Mouse (Mus musculus): ENCODE data around the gene 1700025G04Rik.
"Not testable (repeated sequence)": the region's sequence is repeated elsewhere in the genome, so short reads cannot be mapped to it uniquely, and the experiment has no call there.

The 1700025G04Rik gene

DNA sequence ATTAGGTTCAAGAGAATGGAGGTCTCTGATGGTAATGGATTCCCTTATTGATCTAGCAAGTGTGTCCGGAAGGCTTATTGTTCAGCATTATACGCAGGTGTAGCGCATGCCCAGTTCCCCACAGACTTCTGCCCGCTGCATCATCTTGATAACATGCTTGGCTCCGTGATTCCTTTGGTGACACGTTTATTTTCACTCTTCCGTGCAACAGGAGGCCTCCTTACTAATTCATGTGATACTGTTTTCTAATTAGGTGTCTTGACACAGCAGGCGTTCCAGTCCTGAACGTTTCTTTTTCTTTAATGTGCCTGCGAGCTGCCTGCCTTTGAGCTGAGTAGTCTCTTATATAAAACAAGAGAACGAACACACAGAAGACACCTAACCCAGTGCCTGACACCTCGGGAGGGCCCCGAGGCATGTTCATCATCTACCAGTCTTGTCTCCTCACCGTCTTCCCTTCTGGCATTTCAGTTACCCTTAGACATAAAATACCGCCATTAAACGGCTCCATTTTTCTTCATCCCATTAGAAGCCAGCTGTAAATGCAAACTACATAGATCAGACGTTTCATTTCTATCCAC lies 244.6 kb downstream of the 1700025G04Rik start:
- DNase-seq = no peak

DNA sequence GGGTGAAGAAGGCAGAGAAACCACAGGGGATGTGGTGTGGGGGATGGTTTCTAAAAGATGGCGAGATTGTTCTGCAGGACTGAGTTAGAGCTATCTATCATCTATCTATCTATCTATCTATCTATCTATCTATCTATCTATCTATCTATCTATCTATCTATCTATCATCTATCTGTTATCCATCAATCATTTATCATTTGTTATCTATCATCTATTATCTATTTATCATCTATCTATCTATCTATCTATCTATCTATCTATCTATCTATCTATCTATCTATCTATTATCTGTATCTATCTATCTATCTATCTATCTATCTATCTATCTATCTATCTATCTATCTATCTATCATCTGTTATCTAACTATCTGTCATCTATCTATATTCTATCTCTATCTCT lies 249.6 kb downstream of the 1700025G04Rik start:
- not testable (repeated sequence) for DNase-seq

DNA sequence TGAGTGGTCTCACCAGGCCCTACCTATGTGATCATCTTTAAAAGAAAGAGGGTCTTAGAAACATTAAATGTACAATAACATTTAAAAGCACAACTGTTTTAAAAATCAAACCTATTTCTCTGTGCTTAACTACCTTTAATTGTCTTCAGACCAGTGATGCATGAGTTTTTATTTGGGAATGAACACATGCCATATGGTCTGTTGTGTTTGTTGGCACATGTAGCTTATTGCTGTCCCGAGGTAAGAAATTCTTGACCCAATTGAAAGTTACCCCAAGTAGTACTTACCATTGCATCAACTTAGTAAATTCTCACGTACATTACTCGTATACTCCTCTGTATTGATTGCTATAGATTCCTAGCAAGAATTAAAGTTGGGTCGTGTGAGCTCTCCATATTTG lies 254.7 kb downstream of the 1700025G04Rik start:
- no peak for DNase-seq

DNA sequence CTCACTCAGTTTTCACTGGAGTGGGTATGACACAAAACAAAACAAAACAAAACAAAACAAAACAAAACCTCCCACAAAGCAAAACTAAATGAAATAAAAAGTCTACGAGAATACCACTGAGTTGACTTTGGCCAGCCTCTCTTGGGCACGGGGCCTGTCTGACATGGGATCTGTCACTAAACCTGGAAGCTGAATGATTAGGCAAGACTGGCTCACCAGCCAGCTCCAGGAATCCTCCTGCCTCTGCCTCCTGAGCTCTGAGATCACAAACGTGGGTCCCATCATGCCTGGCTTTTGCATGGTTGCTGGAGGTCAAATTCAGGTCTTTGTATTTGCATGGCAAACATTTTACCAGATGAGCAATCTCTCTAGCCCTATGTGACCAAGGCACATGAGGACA lies 258.1 kb downstream of the 1700025G04Rik start:
- DNase-seq = no peak

DNA sequence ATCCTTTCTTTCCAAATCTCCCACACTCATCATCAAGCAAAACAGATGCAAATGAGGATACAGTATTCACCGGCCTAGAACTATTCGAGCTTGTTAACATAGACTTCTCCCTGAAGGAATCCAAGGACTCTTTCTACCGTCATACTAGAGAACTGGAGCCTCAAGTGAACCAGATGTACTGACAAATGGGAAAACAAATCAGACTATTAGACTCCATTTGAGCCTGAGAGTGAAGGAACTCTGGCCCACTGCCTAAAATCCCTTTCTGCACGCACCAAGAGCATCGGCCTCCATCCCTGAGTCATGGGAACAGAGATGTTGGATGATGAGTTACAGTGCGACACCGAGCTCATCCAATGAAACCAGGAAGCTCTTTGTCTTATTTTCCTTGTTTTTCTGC lies 264.9 kb downstream of the 1700025G04Rik start:
- peak in 1 of 2 experiments; percentile 15 for DNase-seq

DNA sequence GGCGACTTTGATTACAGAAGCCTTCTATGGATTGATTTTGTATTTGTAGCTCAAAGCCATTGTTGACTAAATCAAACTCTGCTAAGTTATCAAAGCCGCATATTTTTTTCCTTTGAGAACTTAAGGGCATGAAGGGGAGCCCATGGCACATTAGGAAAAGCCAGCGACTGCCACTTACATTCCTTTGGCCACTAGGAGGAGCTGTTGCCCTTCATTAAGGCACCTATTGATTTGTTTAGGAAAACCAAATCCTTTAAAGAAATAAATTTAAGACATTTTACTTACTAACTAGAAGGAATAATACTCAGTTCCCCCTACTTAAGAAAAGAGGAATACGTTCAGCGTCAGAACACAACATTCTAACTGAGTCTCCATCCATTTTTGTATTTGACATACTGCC lies 269.5 kb downstream of the 1700025G04Rik start:
- DNase-seq = peak; percentile 72 to 79

DNA sequence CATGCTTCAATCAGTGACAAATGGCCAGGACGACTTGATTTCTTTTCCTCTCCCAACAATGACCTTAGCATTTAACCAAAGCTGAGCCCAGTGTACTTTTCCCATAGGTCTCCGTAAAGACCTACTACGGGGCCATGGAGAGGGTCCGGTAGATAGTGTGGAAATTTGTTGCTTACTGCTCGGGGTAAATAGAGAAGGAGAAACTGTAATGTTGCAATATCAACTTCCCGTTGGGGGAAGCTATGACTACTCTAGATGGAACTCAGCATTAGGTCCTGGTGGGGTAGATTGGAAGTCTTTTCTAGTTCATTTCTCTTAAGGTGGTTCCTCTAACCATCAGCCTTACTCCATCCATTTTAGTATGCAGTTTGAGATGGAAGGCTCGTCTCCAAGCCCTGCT lies 270.7 kb downstream of the 1700025G04Rik start:
- DNase-seq = no peak

DNA sequence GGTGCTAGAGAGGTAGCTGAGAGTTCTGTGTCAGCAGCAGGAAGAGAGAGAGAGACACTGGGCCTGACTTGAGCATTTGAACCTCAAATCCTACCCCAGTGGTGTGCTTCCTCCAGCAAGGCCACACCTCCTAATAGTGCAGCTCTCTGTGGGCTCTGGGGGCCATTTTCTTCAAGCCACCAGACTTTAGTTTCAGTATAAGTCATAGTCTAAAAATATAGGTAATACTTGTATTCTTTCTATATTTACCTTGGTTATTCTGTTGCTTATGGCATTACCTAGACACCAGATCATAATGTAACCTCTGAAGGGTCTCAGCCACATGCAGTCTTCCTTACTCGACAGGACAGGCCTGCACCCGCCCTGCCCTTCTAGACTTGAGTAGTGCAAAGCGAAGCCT lies 273.9 kb downstream of the 1700025G04Rik start:
- no peak for DNase-seq

DNA sequence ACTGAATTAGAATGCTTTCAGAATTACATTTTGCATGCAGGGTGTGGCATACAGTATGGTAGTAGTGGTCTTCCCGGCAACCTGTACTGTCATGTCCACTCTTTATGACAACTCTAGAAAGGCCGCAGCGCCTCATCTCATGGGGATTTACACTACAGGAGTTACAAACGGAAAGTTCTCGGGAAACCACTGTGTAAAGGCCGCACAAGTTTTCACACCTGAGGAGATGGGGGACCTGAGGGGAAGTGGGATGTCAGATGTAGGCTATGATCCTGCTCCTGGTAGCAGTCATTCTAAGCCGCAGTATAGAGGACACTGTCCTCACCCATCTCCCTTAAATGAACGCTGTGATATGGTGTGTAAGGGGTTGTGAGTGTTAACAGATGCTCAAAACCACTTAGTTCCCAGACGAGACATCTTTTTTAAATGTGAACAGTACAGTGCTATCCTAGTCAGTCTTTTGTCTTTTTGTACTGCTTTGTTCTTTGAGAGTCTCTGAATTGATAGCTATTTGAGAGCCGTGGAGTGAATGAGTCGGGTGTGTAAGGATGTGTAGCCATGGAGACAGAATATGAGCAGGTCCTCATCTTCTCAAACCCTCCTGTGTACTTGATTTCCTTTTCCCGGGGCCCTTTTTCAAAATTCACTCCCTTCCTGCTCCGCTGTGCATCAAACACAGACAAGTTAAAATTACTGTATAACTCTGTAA lies 277.8 kb downstream of the 1700025G04Rik start:
- no peak for DNase-seq

DNA sequence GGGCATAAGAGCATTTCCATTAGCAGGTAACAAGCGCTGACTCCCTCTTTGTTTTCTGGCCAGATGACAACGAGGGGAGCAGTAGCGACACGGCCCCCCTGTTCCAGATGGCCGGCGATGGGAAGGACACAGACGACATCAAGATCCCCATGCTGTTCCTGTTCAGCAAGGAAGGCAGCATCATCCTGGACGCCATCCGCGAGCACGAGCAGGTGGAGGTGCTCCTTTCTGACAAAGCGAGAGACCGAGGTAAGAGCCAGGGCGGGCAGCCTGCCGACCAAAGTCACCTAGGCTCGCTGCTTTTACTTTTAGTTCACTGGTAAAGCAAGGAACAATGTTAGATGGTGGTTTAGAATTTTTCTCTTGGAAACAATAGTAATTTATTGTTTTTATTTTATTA lies 278.5 kb downstream of the 1700025G04Rik start:
- no peak for DNase-seq

DNA sequence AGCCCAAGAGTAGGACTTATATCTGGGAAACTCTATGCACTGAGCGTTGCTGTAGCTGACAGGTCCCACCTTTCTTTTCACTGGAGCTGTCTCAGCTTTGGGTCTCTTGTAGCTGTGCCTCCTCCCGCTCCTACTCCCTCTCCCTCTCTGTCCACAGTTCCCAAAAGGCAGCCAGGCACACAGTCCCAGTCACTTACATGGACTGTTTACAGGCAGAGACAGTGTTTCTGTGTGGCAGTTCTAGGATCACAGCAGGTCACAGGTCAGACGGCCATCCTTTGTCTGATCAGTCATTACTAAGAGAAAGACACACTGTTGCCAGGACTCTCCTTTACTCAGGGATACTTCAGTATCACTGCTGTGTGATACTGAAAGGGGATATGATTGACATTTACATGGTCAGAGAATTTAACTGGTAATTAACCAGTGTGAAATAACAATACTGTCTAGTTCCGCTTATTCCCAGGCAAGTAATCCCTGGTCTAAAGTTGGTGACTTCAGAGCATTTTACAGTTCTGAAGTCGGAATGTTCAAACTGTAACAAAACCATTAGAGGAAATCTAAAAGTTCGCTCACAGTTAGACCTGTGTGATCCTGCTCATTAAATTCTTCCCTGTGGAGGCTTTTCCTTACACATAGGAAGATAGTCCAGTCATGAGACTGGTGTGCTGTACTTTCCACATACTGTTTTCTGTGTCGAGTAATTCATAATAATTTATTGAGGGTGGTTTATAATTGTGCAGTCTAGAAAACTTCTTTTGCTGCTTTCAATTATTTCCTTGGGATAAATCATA lies 279.1 kb downstream of the 1700025G04Rik start:
- no peak for DNase-seq

DNA sequence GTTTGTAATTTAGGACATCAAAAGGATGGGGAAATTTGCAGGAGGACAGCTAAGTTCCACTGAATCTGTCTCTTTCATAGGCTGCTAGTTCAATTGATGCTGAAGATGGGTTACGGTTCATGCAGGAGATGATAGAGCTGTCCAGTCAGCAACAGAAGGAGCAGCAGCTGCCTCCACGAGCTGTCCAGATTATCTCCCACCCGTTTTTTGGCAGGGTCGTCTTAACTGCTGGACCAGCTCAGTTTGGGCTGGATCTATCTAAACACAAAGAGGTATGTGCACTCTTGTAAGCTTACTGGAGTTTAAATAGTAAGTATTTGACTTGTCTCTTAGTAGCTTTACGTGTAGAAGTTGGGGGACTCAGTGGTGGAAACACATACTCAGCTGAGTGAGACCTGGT lies 282.6 kb downstream of the 1700025G04Rik start:
- no peak for DNase-seq

DNA sequence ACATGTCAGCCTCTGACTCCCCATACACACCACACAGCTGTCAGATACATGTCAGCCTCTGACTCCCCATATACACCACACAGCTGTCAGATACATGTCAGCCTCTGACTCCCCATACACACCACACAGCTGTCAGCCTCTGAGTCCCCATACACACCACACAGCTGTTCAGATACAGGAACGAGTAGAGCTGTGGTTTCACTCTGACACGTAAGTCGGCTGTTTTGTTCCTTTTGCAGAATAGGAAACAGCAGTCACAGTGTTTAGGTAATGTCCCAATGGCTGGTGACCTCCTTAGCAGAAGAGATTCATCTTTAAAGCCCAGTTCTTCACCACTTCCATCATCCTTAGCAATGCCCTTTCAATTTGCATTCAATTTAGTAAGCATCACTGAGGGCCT lies 287.1 kb downstream of the 1700025G04Rik start:
- not testable (repeated sequence) for DNase-seq
